Mouse (Mus musculus) intestine, postnatal 0 days (tissue): ENCODE data around the gene Stard3. TPM values are rescaled to one million over a fixed set of nuclear protein-coding genes. Genes with fewer than 3 reads are reported as not detected.

Experiments used
- ATAC-seq: fragments of 200-750 bp; cut with Nextera tagmentation; 2 replicates; pipeline ENCODE4 v1.8.0; 2017; ENCODE audit warnings: mild to moderate bottlenecking, moderate TSS enrichment, moderate library complexity
- H3K27ac ChIP-seq: fragments of 300-500 bp; sonication (generic); 2 replicates; pipeline ENCODE4 v1.5.1; 2014; ENCODE audit warnings: mild to moderate bottlenecking, low read depth, low read length, moderate library complexity
- H3K27me3 ChIP-seq: fragments of 300-500 bp; sonication (generic); replicated peaks from 2 replicates; pipeline ENCODE4 v1.6.1; 2014; ENCODE audit warnings: low read length, mixed read lengths; ENCODE audit not compliant: control insufficient read depth, insufficient read depth
- H3K36me3 ChIP-seq: fragments of 300-500 bp; sonication (generic); 2 replicates; pipeline ENCODE4 v1.6.1; 2014; ENCODE audit warnings: mild to moderate bottlenecking, moderate library complexity; ENCODE audit not compliant: control insufficient read depth, insufficient read depth
- H3K4me1 ChIP-seq: fragments of 300-500 bp; sonication (generic); replicated peaks from 2 replicates; pipeline ENCODE4 v1.6.1; 2014; ENCODE audit warnings: antibody characterized with exemption, low read length, mixed read lengths; ENCODE audit not compliant: control insufficient read depth, insufficient read depth
- H3K4me2 ChIP-seq: fragments of 300-500 bp; sonication (generic); replicated peaks from 2 replicates; pipeline ENCODE4 v1.6.1; 2014; ENCODE audit warnings: low read depth, mild to moderate bottlenecking, moderate library complexity
- H3K4me3 ChIP-seq: fragments of 300-500 bp; sonication (generic); 2 replicates; pipeline ENCODE4 v1.5.1; 2014; ENCODE audit warnings: low read depth, low read length
- H3K9ac ChIP-seq: fragments of 300-500 bp; sonication (generic); 2 replicates; pipeline ENCODE4 v1.6.1; 2014; ENCODE audit warnings: mild to moderate bottlenecking, low read depth, low read length
- H3K9me3 ChIP-seq: fragments of 300-500 bp; sonication (generic); 2 replicates; pipeline ENCODE4 v1.6.1; 2016; ENCODE audit warnings: mixed run types; ENCODE audit not compliant: control insufficient read depth
- CTCF ChIP-seq: sonication (generic); IDR thresholded peaks from 2 replicates; pipeline ENCODE4 v1.5.1; 2016; ENCODE audit warnings: low read depth, mild to moderate bottlenecking, control low read depth, antibody characterized with exemption, moderate library complexity
- WGBS: fragments of 180-500 bp; shearing (Covaris S2); extraction: QIAGEN DNeasy Blood & Tissue Kit; methylation state at CpG from one replicate; pipeline ENCODE4 v1.1.7; 2014; 5-methylcytosine and 5-hydroxymethylcytosine counted together
- polyA plus RNA-seq: library from polyadenylated mRNA; unstranded; fragments of >200 nt; fragmentation: Nextera tagmentation; extraction: Ambion mirVana; gene quantifications from 2 replicates; pipeline ENCODE4 v1.2.1, GENCODE M21; 2015

Stard3 gene
- polyA plus RNA-seq, 1 experiment from 2014 or later, result 29.0 TPM

- Histone ChIP-seq H3K4me3 (no peak within 1 kb of the TSS), H3K4me2 (no peak within 1 kb of the TSS), H3K27ac (no peak within 1 kb of the TSS), H3K27me3 (peaks cover 18% of the 10 kb centered on the region; the same call in 1 of the 2 replicates), H3K36me3 (peaks cover 29% of the 10 kb centered on the region), H3K9ac (no peak within 1 kb of the TSS), H3K4me1 (no peaks in the 10 kb centered on the region), H3K9me3 (no peaks in the 10 kb centered on the region)
- 0 out of 2 replicates have a peak, but pooled peaks have one; percentile 2 for TF ChIP-seq CTCF
- no peak for ATAC-seq
- WGBS, result 61% methylated on average over 14 of the region's 14 CpGs
Observed at GRCm38 (mm10) chr11:98383261-98384030, 25.3 kb downstream of the Stard3 start, which contains the start of gene Tcap. Tcap (plus strand) TSS chr11:98383811.

- no peak overlapping the region for H3K27ac ChIP-seq
- WGBS, result 83% methylated on average over 20 of the region's 20 CpGs
Observed at GRCm38 (mm10) chr11:98384216-98384615, 26.0 kb downstream of the Stard3 start.

GRCm38 (mm10) chr11:98384721-98385637, 26.8 kb downstream of the Stard3 start:
- Histone ChIP-seq H3K27ac (no peak overlapping the region), H3K4me3 (no peak overlapping the region), H3K9me3 (no peaks in the 10 kb centered on the region), H3K4me2 (no peak overlapping the region), H3K4me1 (no peaks in the 10 kb centered on the region), H3K36me3 (peaks cover 14% of the 10 kb centered on the region), H3K9ac (no peak overlapping the region), H3K27me3 (peaks cover 18% of the 10 kb centered on the region; the same call in 1 of the 2 replicates)
- WGBS, result 72% methylated on average over 8 of the region's 8 CpGs
- no peak for ATAC-seq
- no peak for TF ChIP-seq CTCF

More at GRCm38 (mm10) chr11:98384216-98384615, 26.0 kb downstream of the Stard3 start:
- Histone ChIP-seq H3K36me3 (peaks cover 21% of the 10 kb centered on the region), H3K9me3 (no peaks in the 10 kb centered on the region), H3K27me3 (peaks cover 18% of the 10 kb centered on the region; the same call in 1 of the 2 replicates), H3K4me1 (no peaks in the 10 kb centered on the region), H3K9ac (no peak overlapping the region), H3K4me3 (no peak overlapping the region), H3K4me2 (no peak overlapping the region)
- ATAC-seq, result no peak
- TF ChIP-seq CTCF, result no peak

- H3K4me3 ChIP-seq, result no peak within 1 kb of the TSS
- no peak for TF ChIP-seq CTCF
Observed at GRCm38 (mm10) chr11:98385638-98386585, 27.7 kb downstream of the Stard3 start, which contains the start of gene Pnmt. Pnmt (plus strand) TSS chr11:98386450.

GRCm38 (mm10) chr11:98386596-98386995, 28.4 kb downstream of the Stard3 start:
- Histone ChIP-seq H3K9me3 (no peaks in the 10 kb centered on the region), H3K9ac (no peak overlapping the region), H3K27ac (no peak overlapping the region), H3K27me3 (peaks cover 18% of the 10 kb centered on the region; the same call in 1 of the 2 replicates), H3K4me1 (no peaks in the 10 kb centered on the region), H3K4me2 (no peak overlapping the region), H3K36me3 (peaks cover 3% of the 10 kb centered on the region; the same call in 1 of the 2 replicates), H3K4me3 (no peak overlapping the region)
- no peak for ATAC-seq
- WGBS, result 10% methylated on average over 24 of the region's 24 CpGs
- TF ChIP-seq CTCF, result peak; percentile 46

More at GRCm38 (mm10) chr11:98385638-98386585, 27.7 kb downstream of the Stard3 start, which contains the start of gene Pnmt:
- Histone ChIP-seq H3K9ac (no peak within 1 kb of the TSS), H3K27me3 (peaks cover 18% of the 10 kb centered on the region; the same call in 1 of the 2 replicates), H3K4me2 (no peak within 1 kb of the TSS), H3K4me1 (no peaks in the 10 kb centered on the region), H3K9me3 (no peaks in the 10 kb centered on the region), H3K27ac (no peak within 1 kb of the TSS), H3K36me3 (peaks cover 4% of the 10 kb centered on the region; the same call in 1 of the 2 replicates)
- 50% methylated on average over 25 of the region's 25 CpGs for WGBS
- no peak for ATAC-seq
